Mouse (Mus musculus) midbrain, embryonic 16.5 days (tissue): ENCODE measurements around the gene Ssbp2. TPM values are rescaled to one million over a fixed set of nuclear protein-coding genes. Genes with fewer than 3 reads are reported as not detected.

Experiments
- ATAC-seq: fragments of 200-750 bp; cut with Nextera tagmentation; 2 replicates; pipeline ENCODE4 v1.8.0; 2017; ENCODE audit warnings: moderate TSS enrichment
- H3K27ac ChIP-seq: fragments of 300-500 bp; sonication (generic); 2 replicates; pipeline ENCODE4 v1.5.1; 2014; ENCODE audit warnings: mild to moderate bottlenecking, low read length, mixed read lengths
- H3K27me3 ChIP-seq: fragments of 300-500 bp; sonication (generic); 2 replicates; pipeline ENCODE4 v1.6.1; 2014; ENCODE audit warnings: low read depth, low read length, mixed read lengths; ENCODE audit not compliant: control insufficient read depth, insufficient read depth
- H3K36me3 ChIP-seq: fragments of 300-500 bp; sonication (generic); 2 replicates; pipeline ENCODE4 v1.6.1; 2014; ENCODE audit warnings: mild to moderate bottlenecking, low read length, moderate library complexity, mixed read lengths; ENCODE audit not compliant: control insufficient read depth, insufficient read depth
- H3K4me1 ChIP-seq: fragments of 300-500 bp; sonication (generic); 2 replicates; pipeline ENCODE4 v1.6.1; 2014; ENCODE audit warnings: mild to moderate bottlenecking, low read length, mixed read lengths; ENCODE audit not compliant: control insufficient read depth, insufficient read depth
- H3K4me2 ChIP-seq: fragments of 300-500 bp; sonication (generic); 2 replicates; pipeline ENCODE4 v1.6.1; 2014; ENCODE audit warnings: mild to moderate bottlenecking, low read length, mixed read lengths
- H3K4me3 ChIP-seq: fragments of 300-500 bp; sonication (generic); 2 replicates; pipeline ENCODE4 v1.5.1; 2014; ENCODE audit warnings: low read depth, mild to moderate bottlenecking, low read length, moderate library complexity, mixed read lengths
- H3K9ac ChIP-seq: fragments of 300-500 bp; sonication (generic); 2 replicates; pipeline ENCODE4 v1.6.1; 2014; ENCODE audit warnings: low read depth, low read length, mixed read lengths
- H3K9me3 ChIP-seq: fragments of 300-500 bp; sonication (generic); replicated peaks from 2 replicates; pipeline ENCODE4 v1.6.1; 2014; ENCODE audit warnings: mild to moderate bottlenecking, low read length, mixed read lengths; ENCODE audit not compliant: control insufficient read depth, poor library complexity, severe bottlenecking
- WGBS: fragments of 180-500 bp; shearing (Covaris S2); extraction: QIAGEN DNeasy Blood & Tissue Kit; methylation state at CpG from one replicate; pipeline ENCODE4 v1.1.7; 2014; 5-methylcytosine and 5-hydroxymethylcytosine counted together
- polyA plus RNA-seq: library from polyadenylated mRNA; unstranded; fragments of >200 nt; fragmentation: Nextera tagmentation; extraction: Ambion mirVana; gene quantifications from 2 replicates; pipeline ENCODE4 v1.2.1, GENCODE M21; 2015

The Ssbp2 gene
- polyA plus RNA-seq, 1 experiment from 2014 or later, result 255 TPM

- Histone ChIP-seq H3K9ac (no peak overlapping the region), H3K4me3 (no peak overlapping the region), H3K36me3 (no peaks in the 10 kb centered on the region), H3K27me3 (no peaks in the 10 kb centered on the region), H3K27ac (no peak overlapping the region), H3K4me1 (no peaks in the 10 kb centered on the region), H3K9me3 (no peaks in the 10 kb centered on the region), H3K4me2 (no peak overlapping the region)
- no peak for ATAC-seq
- 72% methylated on average over 2 of the region's 2 CpGs for WGBS
Measured at GRCm38 (mm10) chr13:91471566-91471965, 11.5 kb downstream of the Ssbp2 start.

- Histone ChIP-seq H3K4me2 (no peak overlapping the region), H3K27ac (no peak overlapping the region), H3K36me3 (no peaks in the 10 kb centered on the region), H3K27me3 (no peaks in the 10 kb centered on the region), H3K9ac (no peak overlapping the region), H3K4me3 (no peak overlapping the region), H3K9me3 (no peaks in the 10 kb centered on the region), H3K4me1 (no peaks in the 10 kb centered on the region)
- ATAC-seq, result no peak
- 93% methylated on average over 2 of the region's 2 CpGs for WGBS
Measured at GRCm38 (mm10) chr13:91471980-91472379, 11.9 kb downstream of the Ssbp2 start.

- no peaks in the 10 kb centered on the region for H3K27me3 ChIP-seq
- H3K36me3 ChIP-seq, result no peaks in the 10 kb centered on the region
- 0 out of 2 replicates have a peak, but pooled peaks have one; percentile 19 for ATAC-seq
- H3K4me3 ChIP-seq, result no peak overlapping the region
- H3K9ac ChIP-seq, result no peak overlapping the region
- H3K4me2 ChIP-seq, result no peak overlapping the region
- H3K9me3 ChIP-seq, result no peaks in the 10 kb centered on the region
- WGBS, result 75% methylated on average over 6 of the region's 6 CpGs
- no peaks in the 10 kb centered on the region for H3K4me1 ChIP-seq
- no peak overlapping the region for H3K27ac ChIP-seq
Measured at GRCm38 (mm10) chr13:91473527-91473926, 13.4 kb downstream of the Ssbp2 start.

- no peaks in the 10 kb centered on the region for H3K36me3 ChIP-seq
- H3K9me3 ChIP-seq, result no peaks in the 10 kb centered on the region
- H3K4me1 ChIP-seq, result no peaks in the 10 kb centered on the region
- no peak overlapping the region for H3K4me3 ChIP-seq
- 40% methylated on average over 1 of the region's 1 CpGs for WGBS
- H3K4me2 ChIP-seq, result no peak overlapping the region
- no peak overlapping the region for H3K27ac ChIP-seq
- ATAC-seq, result no peak
- no peak overlapping the region for H3K9ac ChIP-seq
- H3K27me3 ChIP-seq, result no peaks in the 10 kb centered on the region
Measured at GRCm38 (mm10) chr13:91474027-91474426, 13.9 kb downstream of the Ssbp2 start.

GRCm38 (mm10) chr13:91475888-91476287 lies 15.8 kb downstream of the Ssbp2 start:
- Histone ChIP-seq H3K9ac (no peak overlapping the region), H3K27ac (no peak overlapping the region), H3K27me3 (no peaks in the 10 kb centered on the region), H3K4me1 (no peaks in the 10 kb centered on the region), H3K36me3 (no peaks in the 10 kb centered on the region), H3K4me2 (no peak overlapping the region), H3K9me3 (no peaks in the 10 kb centered on the region), H3K4me3 (no peak overlapping the region)
- no peak for ATAC-seq

- Histone ChIP-seq H3K4me1 (no peaks in the 10 kb centered on the region), H3K4me3 (no peak overlapping the region), H3K9ac (no peak overlapping the region), H3K27me3 (no peaks in the 10 kb centered on the region), H3K4me2 (no peak overlapping the region), H3K36me3 (no peaks in the 10 kb centered on the region), H3K9me3 (no peaks in the 10 kb centered on the region), H3K27ac (no peak overlapping the region)
- no peak for ATAC-seq
- 95% methylated on average over 1 of the region's 1 CpGs for WGBS
Measured at GRCm38 (mm10) chr13:91476596-91477100, 16.6 kb downstream of the Ssbp2 start.

- H3K27ac ChIP-seq, result no peak overlapping the region
- ATAC-seq, result peak; percentile 52; the same call in 1 of the 2 replicates
- H3K4me1 ChIP-seq, result no peaks in the 10 kb centered on the region
Measured at GRCm38 (mm10) chr13:91478011-91478410, 17.9 kb downstream of the Ssbp2 start.

GRCm38 (mm10) chr13:91484303-91484702 lies 24.2 kb downstream of the Ssbp2 start:
- Histone ChIP-seq H3K27ac (no peak overlapping the region), H3K4me1 (no peaks in the 10 kb centered on the region; the same call in 1 of the 2 replicates), H3K4me2 (no peak overlapping the region), H3K9me3 (no peaks in the 10 kb centered on the region), H3K9ac (no peak overlapping the region), H3K4me3 (no peak overlapping the region), H3K36me3 (no peaks in the 10 kb centered on the region), H3K27me3 (no peaks in the 10 kb centered on the region)
- WGBS, result 93% methylated on average over 1 of the region's 1 CpGs
- ATAC-seq, result no peak

More at GRCm38 (mm10) chr13:91478011-91478410, 17.9 kb downstream of the Ssbp2 start:
- Histone ChIP-seq H3K4me3 (no peak overlapping the region), H3K36me3 (no peaks in the 10 kb centered on the region), H3K27me3 (no peaks in the 10 kb centered on the region), H3K9ac (no peak overlapping the region), H3K4me2 (no peak overlapping the region), H3K9me3 (no peaks in the 10 kb centered on the region)
- 20% methylated on average over 4 of the region's 4 CpGs for WGBS

GRCm38 (mm10) chr13:91492133-91492532 lies 32.0 kb downstream of the Ssbp2 start:
- Histone ChIP-seq H3K27me3 (no peaks in the 10 kb centered on the region), H3K4me2 (no peak overlapping the region), H3K9me3 (no peaks in the 10 kb centered on the region), H3K4me1 (peaks cover 4% of the 10 kb centered on the region; the same call in 1 of the 2 replicates), H3K9ac (no peak overlapping the region), H3K4me3 (no peak overlapping the region), H3K27ac (no peak overlapping the region), H3K36me3 (no peaks in the 10 kb centered on the region)
- 84% methylated on average over 4 of the region's 4 CpGs for WGBS
- no peak for ATAC-seq
